Mouse (Mus musculus) kidney, adult 8-10 months (tissue): ENCODE measurements around the gene Ubap1l.
"Not testable (repeated sequence)": the region's sequence is repeated elsewhere in the genome, so short reads cannot be mapped to it uniquely, and the experiment has no call there.

Experiments used
- DNase-seq, 2 experiments: peaks; one replicate each; pipeline ENCODE4 v3.0.0; 2022

Gene Ubap1l

GRCm38 (mm10) chr9:65360641-65361448 is at the start of gene Ubap1l:
Gene Ubap1l, plus strand, starts transcription at chr9:65361041.
- DNase-seq = peak; percentile 50 to 62

DNA sequence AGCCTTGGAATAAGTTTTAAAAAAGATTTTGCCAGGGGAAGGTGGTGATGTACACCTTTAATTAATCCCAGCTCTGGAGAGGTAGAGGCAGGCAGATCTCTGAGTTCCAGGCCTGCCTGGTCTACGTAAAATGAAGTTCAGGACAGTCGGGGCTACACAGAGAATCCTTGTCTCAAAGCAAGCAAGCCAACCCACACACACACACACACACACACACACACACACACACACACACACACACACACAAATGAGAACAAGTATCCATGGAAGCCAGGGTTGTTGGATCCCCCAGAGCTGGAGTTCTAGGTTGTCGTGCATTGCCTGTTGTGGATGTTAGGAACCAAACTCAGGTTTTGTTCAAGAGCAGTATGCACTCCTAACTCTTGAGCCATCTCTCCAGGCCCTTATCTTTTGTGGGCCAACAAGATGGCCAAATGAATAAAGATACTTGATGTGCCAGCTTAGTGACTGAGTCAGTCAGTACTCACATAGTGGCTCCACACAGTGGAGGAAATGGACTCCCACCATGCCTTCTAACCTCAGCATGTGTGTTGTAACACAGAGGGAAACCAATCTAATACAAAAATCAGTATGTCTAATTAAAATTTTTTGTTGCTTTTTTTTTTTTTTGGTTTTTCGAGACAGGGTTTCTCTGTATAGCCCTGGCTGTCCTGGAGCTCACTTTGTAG is 48.0 kb upstream of the Ubap1l start:
- no peak for DNase-seq

- no peak for DNase-seq
Observed at GRCm38 (mm10) chr9:65313846-65314245, 47.0 kb upstream of the Ubap1l start.

DNA sequence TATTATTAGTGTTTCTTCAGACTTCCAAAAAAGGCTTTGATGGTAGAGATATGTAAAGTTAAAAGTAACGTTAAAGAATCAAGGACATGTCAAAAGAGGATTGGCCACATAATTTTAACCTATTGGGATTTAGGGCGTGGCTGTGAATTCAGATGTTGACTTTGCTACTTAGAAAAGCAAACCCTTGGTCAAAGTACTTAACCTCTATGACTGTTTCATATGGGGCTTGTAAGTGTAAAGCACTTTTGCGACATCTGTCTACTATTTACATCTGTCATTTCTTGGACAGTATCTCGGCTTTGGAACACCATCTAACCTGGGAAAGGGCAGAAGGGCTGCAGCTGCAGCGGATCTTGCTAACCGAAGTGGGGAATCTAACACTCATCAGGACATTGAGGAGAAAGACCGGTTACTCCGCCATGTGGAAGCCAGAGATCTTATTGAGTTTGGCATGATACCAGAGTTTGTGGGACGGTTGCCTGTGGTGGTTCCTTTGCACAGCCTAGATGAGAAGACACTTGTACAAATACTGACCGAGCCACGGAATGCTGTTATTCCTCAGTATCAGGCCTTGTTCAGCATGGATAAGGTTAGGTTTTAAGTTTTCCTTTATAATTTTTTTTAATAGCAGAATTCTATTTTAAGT is 38.5 kb upstream of the Ubap1l start:
- DNase-seq = no peak

DNA sequence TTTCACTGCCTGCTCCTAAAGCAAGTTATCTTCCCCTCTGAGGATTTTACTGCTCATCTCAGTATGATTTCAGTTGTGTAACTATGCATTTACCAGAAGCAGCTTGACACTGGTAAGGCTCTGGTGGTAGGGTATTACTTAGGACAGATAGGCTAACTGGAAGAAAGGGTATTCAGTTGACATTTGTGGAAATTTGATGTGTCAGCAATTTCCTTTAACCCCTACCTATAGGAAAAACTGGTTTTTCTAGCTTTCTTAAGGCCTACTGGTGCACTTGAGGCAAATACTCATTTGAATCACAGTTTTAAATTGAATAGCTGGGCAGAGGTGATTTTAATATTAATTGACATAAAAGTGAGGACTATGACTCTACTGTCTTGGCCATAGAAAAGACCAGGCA is 34.9 kb upstream of the Ubap1l start:
- DNase-seq = no peak

- no peak for DNase-seq
Observed at GRCm38 (mm10) chr9:65327371-65327770, 33.5 kb upstream of the Ubap1l start.

DNA sequence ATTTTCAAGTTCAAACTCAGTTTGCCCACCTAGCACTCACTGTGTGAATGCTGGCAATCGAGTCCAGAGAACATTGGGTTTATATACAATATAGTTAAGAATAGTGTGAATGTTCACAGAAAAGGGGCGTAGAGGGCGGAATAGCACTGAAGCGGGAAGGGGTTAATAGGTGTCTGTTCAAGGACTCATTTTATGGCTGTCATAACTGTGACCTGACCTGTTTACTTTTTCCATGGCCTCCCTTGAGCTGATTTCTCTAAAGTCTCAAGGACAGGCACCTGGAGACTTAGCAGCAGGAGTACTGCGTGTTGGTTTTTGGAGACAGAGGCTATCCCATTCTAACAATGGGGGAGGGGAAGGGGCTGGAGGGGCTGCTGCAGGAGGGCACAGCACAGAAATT is 26.9 kb upstream of the Ubap1l start:
- no peak for DNase-seq

GRCm38 (mm10) chr9:65339146-65339545 is 21.7 kb upstream of the Ubap1l start:
- DNase-seq = no peak

GRCm38 (mm10) chr9:65340414-65340813 is 20.4 kb upstream of the Ubap1l start:
- DNase-seq = no peak

- DNase-seq = not testable (repeated sequence)
Observed at GRCm38 (mm10) chr9:65345439-65345838, 15.4 kb upstream of the Ubap1l start.

- peak; percentile 95 to 96 for DNase-seq
Observed at GRCm38 (mm10) chr9:65345854-65346475, 14.9 kb upstream of the Ubap1l start, which contains the start of gene Pdcd7. Gene Pdcd7, plus strand, starts transcription at chr9:65346104.

GRCm38 (mm10) chr9:65346476-65347111 is 14.2 kb upstream of the Ubap1l start:
- peak; percentile 20 to 31 for DNase-seq

DNA sequence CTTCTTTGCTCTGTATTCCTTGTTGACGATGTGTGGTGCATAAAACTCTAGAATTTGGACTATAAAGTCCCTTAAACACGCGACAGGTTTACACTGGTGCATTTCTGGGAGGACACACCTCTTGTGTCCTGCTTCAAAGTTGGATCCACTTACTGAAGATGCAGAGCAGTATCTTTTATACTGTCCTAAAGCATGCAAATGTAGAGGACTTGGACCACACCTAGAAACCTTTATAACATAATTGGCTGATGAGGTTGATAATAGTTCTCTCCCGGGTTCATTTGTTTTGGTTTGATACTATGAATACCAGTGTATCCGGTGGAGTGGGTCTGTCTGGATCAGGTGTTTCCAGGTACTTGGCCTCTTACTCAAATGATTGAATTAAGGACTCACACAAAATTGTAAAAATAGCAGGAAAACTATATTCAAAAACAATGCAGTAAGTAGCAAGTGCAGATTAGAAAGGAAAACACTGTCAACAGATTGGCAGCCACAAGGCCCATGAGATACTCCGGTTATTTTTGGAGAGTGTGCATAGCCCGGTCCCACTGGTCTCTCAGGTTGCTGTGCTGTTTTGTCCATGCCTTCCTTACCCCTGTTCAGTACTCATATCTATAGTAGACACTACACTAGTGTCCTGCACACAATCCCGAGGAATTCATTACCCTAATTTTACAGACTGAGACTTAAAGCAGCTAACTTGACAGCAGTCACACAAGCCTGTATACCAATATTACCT is 13.6 kb upstream of the Ubap1l start:
- DNase-seq = no peak

- no peak for DNase-seq
Observed at GRCm38 (mm10) chr9:65353251-65353650, 7.6 kb upstream of the Ubap1l start.

GRCm38 (mm10) chr9:65356561-65356960 is 4.3 kb upstream of the Ubap1l start:
- DNase-seq = no peak

DNA sequence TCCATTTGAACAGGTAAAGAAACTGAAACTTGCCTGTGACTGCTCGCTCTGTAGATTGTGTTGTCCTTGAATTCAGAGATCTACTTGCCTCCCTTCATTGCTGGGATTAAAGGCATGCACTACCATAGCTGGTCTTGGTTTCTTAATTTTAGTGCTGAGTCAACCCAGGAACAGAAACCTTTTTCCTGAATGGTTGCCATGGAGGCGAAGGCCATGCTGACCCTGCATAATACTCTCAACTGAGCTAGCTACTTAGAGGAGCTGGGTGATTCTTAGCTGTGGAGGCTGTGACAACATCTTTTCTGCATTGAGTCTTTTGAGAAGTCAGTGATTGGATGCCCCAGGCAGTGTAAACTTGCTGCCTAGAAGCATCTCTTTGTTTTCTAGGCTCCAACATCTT is 3.9 kb upstream of the Ubap1l start:
- peak in 1 of 2 experiments; percentile 18 for DNase-seq

GRCm38 (mm10) chr9:65358956-65359480 is 1.8 kb upstream of the Ubap1l start:
- DNase-seq = no peak

- no peak for DNase-seq
Observed at GRCm38 (mm10) chr9:65363684-65364083, 2.8 kb downstream of the Ubap1l start.

- no peak for DNase-seq
Observed at GRCm38 (mm10) chr9:65365721-65366120, 4.9 kb downstream of the Ubap1l start.

DNA sequence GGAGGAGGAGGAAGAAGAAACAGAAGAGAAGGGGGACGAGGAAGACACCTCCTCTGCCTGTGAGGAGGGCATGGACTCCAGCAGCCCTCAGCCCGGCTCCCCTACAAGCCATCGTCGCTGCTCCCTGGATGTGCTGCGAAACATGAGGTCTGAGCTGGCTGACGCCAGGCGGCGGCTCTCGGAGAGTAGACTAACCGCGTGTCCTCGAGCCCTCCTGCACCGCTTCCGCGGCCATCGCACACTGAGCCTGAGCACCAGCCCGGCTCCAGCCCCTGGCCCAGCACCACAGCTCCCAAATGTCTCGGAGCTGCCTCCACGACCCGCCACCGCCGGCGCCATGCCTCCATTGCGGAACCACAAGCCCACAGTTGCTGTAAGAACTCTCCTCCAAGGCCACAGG is 10.9 kb downstream of the Ubap1l start:
- DNase-seq = no peak

- DNase-seq = peak in 1 of 2 experiments; percentile 57
Observed at GRCm38 (mm10) chr9:65372449-65372848, 11.6 kb downstream of the Ubap1l start.
